Mouse (Mus musculus): ENCODE measurements at regions not wholly inside any gene's neighbourhood (a gene's known extent, or its start where the extent isn't known, plus 50 kb on each side); places are given as distances from the start of the nearest gene placed in this dataset.

- Histone ChIP-seq H3K36me3 (ENCODE audit: control insufficient read depth, insufficient read depth, low read length) (no peaks in the 10 kb centered on the region), H3K9ac (ENCODE audit: low read length) (no peak overlapping the region), H3K4me2 (ENCODE audit: low read depth, severe bottlenecking) (no peak overlapping the region), H3K4me3 (ENCODE audit: low read depth, low read length) (no peak overlapping the region), H3K27ac (replicated peaks; ENCODE audit: low read depth, low read length) (no peak overlapping the region), H3K9me3 (ENCODE audit: control insufficient read depth, low read length) (no peaks in the 10 kb centered on the region), H3K4me1 (ENCODE audit: control insufficient read depth, insufficient read depth, low read length) (no peaks in the 10 kb centered on the region), H3K27me3 (ENCODE audit: control insufficient read depth, insufficient read depth, low read length) (no peaks in the 10 kb centered on the region)
- no peak for ATAC-seq (ENCODE audit: insufficient number of reproducible peaks, low FRiP score, low TSS enrichment, low read depth)
- WGBS, result 39% methylated on average over 7 of the region's 7 CpGs
- DNase-seq (ENCODE audit: low spot score), result no peak
Measured at GRCm38 (mm10) chr17:62940573-62941252, 59.6 kb upstream of the Efna5 start.

- H3K4me2 ChIP-seq (ENCODE audit: low read depth, severe bottlenecking), result no peak overlapping the region
- no peak overlapping the region for H3K9ac ChIP-seq (ENCODE audit: low read length)
- DNase-seq (ENCODE audit: low spot score) (peak; percentile 29), ATAC-seq (ENCODE audit: insufficient number of reproducible peaks, low FRiP score, low TSS enrichment, low read depth) (no peak)
- no peak overlapping the region for H3K4me3 ChIP-seq (ENCODE audit: low read depth, low read length)
- no peaks in the 10 kb centered on the region for H3K27me3 ChIP-seq (ENCODE audit: control insufficient read depth, insufficient read depth, low read length)
- H3K4me1 ChIP-seq (ENCODE audit: control insufficient read depth, insufficient read depth, low read length), result no peaks in the 10 kb centered on the region
- no peaks in the 10 kb centered on the region for H3K36me3 ChIP-seq (ENCODE audit: control insufficient read depth, insufficient read depth, low read length)
- H3K27ac ChIP-seq (replicated peaks; ENCODE audit: low read depth, low read length), result no peak overlapping the region
- no peaks in the 10 kb centered on the region for H3K9me3 ChIP-seq (ENCODE audit: control insufficient read depth, low read length)
- 26% methylated on average over 18 of the region's 18 CpGs for WGBS
Measured at GRCm38 (mm10) chr17:62939930-62940572, 58.9 kb upstream of the Efna5 start.

- H3K4me1 ChIP-seq (ENCODE audit: control insufficient read depth, insufficient read depth, low read length), result no peaks in the 10 kb centered on the region
- no peak overlapping the region for H3K27ac ChIP-seq (replicated peaks; ENCODE audit: low read depth, low read length)
- H3K9me3 ChIP-seq (ENCODE audit: control insufficient read depth, low read length), result no peaks in the 10 kb centered on the region
- ATAC-seq (ENCODE audit: insufficient number of reproducible peaks, low FRiP score, low TSS enrichment, low read depth), result no peak
- H3K4me2 ChIP-seq (ENCODE audit: low read depth, severe bottlenecking), result no peak overlapping the region
- H3K4me3 ChIP-seq (ENCODE audit: low read depth, low read length), result no peak overlapping the region
- DNase-seq (ENCODE audit: low spot score), result no peak
- no peaks in the 10 kb centered on the region for H3K27me3 ChIP-seq (ENCODE audit: control insufficient read depth, insufficient read depth, low read length)
- no peaks in the 10 kb centered on the region for H3K36me3 ChIP-seq (ENCODE audit: control insufficient read depth, insufficient read depth, low read length)
- H3K9ac ChIP-seq (ENCODE audit: low read length), result no peak overlapping the region
- 83% methylated on average over 4 of the region's 4 CpGs for WGBS
Measured at GRCm38 (mm10) chr17:62939171-62939570, 58.1 kb upstream of the Efna5 start.

Data from limb, embryonic 11.5 days (tissue).